Mouse (Mus musculus) v-Abl transformed pro-B cells (cell line): Measurements from ENCODE around the gene Hist1h2be.

Source experiments
- in situ Hi-C, 2 experiments: fragments of 400-800 bp; cut with MboI; formaldehyde crosslinking; loops; one replicate each; pipeline ENCODE4 v1.15.1; 2025; ENCODE audit not compliant: unreplicated experiment in 2 of 2

The Hist1h2be gene

DNA sequence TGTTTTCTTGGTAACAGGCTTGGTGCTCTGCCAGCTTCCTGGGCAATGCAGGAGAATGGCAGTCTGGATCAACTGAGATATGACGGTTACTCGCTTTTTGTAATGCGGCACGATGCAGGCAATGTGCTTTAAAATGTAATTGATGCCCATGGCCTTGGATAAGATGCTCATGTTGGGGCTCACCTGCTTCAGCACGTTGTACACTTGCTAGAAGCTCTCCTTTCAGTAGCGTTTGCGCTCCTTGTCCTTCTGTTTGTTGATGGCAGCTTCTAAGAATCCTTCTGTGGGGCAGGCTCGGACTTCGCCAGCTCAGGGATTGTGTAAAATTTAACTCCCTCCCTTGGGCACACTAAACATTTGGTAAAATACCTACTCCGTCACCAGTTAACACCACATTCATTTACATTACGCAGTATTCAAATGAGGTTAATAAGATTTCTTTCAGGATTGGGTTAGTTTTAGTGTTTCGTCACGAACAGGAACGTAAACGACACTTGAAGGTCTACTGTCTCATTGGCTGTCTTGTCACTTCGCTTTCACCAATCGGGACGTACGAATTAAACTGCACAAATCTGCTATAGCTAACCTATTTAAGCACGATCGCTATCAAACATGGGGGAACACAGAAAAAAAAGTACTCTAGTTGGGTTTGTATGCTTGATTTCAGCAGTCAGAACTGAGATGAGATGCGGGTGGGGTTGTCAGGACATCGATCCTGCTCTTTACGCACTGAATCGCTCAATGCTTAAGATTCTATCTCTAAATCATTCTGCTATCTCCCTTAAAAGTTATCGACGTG is at the start of gene Hist1h2be:
Hist1h2be (minus strand) TSS at position 392 of the 799 bp plus-strand sequence.
- in situ Hi-C loops = loop anchor here (5.0 to 10.0 kb wide), 4 partner anchors 34 to 1796 kb away; partner anchors contain the start of gene Hist1h1c (in 2 of the 2)

DNA sequence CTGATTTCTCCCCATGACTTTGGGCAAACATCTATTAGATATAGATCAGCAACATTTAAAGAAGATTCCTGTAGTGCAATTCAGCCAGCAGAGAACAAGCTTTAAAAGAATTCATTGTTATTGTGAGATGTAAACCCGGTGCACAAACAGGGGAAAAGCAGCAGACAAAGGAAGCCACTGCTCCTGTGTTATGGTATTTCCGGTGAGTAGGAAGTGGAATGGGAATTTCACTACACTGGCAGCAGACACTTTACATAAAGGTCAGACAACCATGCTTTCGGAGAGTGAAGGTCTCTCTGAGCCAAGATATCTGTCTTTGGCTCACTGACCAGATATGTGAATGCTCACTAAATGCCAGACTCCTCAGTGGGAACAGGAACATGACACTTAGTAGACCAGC is 41.6 kb upstream of the Hist1h2be start:
- in situ Hi-C loops = no loop called here

DNA sequence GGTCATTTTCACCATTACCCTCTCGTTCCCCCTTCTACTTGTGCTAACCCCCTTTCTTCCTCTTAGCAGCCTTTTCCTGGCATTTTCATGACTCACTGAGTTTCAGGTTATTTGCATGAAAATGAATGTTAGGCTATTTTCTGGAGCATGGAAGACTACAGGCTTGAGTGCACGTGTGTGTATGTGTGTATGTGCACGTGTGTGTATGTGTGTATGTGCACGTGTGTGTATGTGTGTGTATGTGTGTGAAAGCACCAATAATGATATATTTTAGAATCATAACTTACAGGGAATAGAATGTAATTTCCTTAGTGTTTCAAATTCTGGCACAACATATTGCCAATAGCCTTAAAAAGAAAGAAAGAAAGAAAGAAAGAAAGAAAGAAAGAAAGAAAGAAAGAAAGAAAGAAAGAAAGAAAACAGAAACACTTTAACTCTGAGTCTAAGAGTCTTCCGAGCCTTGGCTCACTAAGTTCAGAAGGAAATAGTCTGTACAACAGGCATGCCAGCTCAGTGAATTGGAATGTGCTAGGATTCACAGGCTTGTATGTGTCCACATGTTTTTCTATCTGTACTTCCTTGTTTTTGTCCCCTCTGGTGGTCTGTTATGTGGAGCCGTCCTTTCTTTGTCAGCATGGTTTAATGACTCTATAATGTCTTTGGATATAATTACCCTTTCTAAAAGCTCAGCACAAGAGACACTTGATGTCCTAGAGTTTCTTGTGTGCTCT is 38.9 kb upstream of the Hist1h2be start:
- in situ Hi-C loops = no loop called here

DNA sequence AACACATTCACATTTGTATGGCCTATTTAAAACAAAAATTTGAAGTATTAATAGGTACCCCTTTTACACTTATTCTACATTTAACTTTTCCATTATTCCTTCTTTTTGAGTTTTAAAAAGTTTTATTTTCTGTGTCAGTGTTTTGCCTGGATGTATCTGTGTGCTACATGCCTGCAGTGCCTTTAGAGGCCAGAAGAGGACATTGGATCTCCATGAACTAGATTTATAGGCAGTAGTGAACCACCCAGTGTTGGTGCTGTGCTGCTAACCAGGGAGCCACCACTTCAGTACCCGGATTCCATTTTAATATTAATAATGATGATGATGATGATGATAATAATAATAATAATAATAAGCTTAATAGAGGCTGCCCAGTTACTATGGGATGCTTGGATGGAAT is 9.7 kb upstream of the Hist1h2be start:
- in situ Hi-C loops = loop anchor here (5.0 kb wide), 1 partner anchor 52 kb away; the partner anchor contains the start of genes Hist1h2ac (in 2 of the 2) and Hist1h2bc (in 2 of the 2)

DNA sequence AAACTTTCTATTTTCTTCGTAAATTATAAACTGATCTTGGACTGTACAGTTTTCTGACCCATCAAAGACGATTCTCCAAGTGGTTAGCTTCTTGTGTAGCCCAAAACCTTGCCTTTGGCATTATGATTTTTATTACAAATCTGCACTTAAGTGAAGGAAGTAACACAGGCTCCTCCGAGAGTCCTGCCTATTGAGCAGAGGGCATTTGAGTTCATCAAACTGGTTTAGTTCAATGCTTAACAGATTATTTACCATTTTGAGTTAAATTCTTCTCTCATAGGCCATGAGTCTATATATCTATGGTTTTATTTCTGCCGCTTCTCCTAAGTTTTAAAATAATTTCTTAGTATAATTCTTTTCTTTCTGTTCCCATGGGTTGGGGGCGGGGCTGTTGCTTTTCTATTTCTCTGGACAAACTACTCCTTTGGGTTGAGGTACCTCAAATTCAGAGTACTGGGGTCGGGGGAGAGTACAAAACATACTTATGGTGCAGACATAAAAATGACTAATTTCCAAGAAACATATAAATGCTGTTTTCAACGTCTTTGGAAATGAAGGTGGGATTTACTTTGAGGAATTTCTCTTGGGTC is 2.0 kb upstream of the Hist1h2be start:
- in situ Hi-C loops = loop anchor here (5.0 to 10.0 kb wide), 4 partner anchors 36 to 1798 kb away; partner anchors contain the start of gene Hist1h1c (in 2 of the 2)

DNA sequence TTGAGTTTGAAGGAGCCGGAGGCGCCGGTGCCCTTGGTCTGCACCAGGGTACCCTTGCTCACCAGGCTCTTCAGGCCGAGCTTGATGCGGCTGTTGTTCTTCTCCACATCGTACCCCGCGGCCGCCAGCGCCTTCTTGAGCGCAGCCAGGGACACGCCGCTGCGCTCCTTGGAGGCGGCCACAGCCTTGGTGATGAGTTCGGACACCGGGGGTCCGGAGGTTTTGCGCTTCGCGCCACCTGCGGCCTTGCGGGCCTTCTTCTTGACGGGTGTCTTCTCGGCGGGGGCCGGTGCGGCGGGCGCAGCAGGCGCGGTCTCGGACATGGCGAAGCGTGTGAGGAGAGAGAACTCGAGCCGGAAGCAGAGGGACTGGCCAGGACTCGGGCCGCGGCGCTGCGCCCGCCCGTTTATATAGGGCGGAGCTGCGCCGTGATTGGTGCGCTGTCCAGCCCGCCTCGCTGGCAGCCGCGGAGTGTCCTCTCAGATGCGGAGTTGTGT is 1.3 kb upstream of the Hist1h2be start, which contains the start of gene Hist1h1e:
Hist1h1e (minus strand) TSS at position 384 of the 497 bp plus-strand sequence.
- in situ Hi-C loops = loop anchor here (5.0 to 10.0 kb wide), 4 partner anchors 35 to 1797 kb away; partner anchors contain the start of gene Hist1h1c (in 2 of the 2)

DNA sequence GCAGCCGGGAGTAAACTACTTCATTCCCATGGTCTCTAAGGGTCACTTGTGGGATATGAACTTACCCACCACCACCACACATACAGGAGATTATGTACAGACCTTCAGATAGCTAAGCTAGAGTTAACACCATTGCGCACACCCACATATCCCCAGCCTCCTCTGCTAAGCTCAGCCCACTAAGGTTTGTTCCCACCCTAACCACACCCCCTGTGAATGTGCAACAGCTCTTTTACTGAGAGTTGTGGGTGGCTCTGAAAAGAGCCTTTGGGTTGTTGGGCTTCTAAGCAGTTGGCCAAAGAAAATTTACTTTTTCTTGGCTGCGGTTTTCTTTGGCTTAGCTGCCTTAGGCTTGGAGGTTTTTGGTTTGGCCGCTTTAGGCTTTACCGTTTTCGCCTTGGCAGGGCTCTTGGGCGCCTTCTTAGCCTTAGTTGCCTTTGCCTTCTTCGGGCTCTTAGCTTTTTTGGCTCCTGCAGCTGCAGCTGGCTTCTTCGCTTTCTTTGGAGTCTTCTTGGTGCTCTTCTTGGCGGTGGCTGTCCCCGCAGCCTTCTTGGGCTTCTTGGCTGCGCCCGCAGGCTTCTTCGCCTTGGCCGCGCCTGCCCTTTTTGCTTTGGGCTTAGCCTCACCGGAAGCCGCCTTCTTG is 729 bp upstream of the Hist1h2be start:
- in situ Hi-C loops = loop anchor here (5.0 to 10.0 kb wide), 4 partner anchors 34 to 1797 kb away; partner anchors contain the start of gene Hist1h1c (in 2 of the 2)

DNA sequence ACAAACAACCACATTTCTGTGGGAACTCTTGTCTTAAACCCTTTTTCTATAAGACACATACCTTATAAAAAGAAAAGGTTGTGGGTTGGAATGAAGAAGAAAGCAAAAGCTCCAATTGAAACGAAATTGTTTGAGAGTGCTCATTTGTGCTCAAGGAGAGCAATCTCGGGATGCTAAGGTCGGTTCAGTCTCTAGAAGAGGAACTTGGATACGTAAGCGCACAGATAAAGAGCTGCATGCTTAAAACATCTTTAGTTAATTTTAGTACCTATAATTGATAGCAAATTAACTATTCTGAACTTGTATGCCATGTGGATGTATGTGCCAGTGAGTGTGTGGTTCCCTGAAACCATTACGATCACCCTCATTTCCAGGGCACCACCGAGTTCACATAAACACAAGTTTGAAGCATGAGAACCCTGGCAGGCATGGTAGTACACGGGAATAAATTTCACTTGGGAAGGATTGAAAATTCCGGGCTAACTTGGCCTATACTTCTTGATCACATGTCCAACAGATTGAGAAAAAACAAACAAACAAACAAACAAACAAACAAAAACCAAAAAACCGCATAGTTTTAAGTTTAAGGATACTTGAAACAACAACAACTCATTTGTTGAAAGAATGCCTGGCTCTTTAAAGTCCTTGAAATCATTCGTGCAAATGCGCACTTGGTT is 730 bp downstream of the Hist1h2be start:
- in situ Hi-C loops = loop anchor here (5.0 to 10.0 kb wide), 4 partner anchors 33 to 1795 kb away; partner anchors contain the start of gene Hist1h1c (in 2 of the 2)

DNA sequence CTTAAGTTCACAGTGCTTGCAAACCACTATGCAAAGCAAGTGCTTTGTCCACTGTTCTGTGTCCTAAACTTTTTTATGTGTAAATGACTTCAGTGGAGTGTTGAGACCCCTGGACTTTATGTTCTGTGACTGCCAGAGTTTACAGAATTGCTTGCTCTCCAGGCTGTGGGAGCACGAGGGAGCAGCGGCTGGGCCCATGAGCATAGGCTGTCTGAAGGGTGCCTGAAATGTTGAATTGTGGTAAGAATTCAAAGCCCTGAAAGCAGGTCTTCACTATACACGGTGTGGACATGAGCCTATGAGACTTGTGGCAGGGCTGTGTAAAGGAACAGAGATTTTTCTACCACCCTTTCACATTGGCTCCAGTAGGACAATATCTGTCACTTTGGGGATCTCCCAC is 9.3 kb downstream of the Hist1h2be start:
- in situ Hi-C loops = no loop called here

DNA sequence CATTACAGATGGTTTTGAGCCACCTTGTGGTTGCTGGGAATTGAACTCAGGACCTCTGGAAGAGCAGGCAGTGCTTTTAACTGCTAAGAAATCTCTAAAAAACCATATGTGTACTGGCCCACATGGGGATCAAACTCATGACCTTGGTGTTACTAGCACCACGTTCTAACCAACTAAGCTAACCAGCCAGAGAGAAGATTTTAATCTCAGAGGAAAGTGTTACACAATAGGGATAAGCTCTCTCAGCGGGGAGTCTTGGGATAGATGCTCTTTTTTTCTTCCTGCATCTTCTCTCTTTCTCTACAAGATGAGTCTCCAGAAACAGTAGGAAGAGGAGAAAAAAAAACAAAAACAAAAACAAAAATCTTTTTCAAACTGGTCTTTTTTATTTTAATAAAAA is 10.5 kb downstream of the Hist1h2be start:
- in situ Hi-C loops = no loop called here

DNA sequence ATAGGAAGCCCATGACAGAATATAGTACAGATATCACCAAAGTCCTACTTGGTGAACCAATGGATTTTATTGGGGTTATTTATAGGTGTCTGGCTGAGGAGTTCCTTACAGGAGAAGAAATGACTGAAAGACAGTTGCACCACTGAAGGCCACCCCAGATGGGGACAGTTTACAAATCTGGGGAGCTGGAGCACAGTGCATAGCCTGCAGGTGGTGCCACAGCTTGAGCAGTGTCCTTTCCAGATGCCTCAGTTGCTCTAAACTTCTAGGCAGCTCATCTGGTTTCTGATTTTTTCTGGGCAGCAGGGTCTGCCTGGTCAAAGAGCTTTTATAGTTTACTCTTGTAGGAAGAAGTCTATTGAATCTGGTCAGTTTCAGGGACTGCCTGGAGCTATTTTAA is 11.1 kb downstream of the Hist1h2be start:
- in situ Hi-C loops = no loop called here

DNA sequence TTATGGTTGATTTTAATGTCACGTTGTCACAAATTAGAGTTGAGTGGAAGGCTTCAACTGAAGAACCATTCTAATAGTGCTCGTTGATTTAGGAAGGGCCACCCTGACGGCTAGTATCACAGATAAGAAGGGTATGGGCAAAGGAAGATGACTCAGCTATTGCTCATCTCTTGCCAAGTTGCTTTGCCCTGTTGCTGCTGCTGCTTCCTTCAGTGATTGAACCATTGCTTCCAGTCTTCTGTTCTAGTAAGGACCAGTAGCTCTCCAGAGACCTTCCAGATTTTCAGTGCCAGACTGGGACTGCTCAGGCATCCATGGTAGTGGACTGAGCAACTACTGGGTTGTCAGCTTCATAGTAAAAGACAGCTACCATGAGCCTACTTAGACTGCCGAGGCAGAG is 11.7 kb downstream of the Hist1h2be start:
- in situ Hi-C loops = no loop called here

DNA sequence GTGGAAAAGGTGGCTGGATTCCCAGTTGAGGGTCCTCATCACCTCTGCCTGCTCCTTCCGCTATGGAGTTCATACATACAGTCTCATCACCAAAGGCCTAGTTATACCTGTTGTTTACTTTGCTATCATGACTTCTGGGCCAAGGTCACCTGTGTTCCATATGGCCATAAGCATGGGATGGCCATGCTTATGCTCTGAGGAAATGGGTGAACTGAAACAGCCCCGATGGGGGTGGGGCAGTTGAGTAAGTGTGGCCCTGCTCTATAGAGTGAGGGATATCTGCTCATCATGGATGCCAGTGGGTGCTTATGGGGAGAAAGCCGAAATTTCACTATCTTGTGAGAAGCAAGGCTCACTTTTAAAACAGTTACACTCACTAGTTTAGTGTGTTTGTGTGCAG is 15.9 kb downstream of the Hist1h2be start:
- in situ Hi-C loops = no loop called here

DNA sequence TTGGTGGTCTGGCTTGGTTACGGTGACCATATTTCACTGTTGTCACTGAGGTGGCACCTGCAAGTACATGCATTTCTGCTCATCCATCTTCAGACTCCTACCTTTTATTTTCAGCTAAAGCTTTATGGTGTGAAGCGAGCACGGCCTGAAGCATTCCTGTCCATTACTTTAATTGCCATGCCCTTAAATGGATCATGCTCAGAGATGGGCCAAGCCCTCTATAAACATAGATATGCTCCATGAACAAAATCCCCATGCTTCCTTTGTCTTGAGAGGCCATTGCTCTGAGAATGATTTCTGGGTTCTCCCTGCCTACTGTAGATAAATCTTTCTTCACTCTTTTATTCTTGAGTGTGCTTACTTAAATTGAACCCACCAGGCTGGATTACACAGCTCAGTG is 16.5 kb downstream of the Hist1h2be start:
- in situ Hi-C loops = no loop called here

DNA sequence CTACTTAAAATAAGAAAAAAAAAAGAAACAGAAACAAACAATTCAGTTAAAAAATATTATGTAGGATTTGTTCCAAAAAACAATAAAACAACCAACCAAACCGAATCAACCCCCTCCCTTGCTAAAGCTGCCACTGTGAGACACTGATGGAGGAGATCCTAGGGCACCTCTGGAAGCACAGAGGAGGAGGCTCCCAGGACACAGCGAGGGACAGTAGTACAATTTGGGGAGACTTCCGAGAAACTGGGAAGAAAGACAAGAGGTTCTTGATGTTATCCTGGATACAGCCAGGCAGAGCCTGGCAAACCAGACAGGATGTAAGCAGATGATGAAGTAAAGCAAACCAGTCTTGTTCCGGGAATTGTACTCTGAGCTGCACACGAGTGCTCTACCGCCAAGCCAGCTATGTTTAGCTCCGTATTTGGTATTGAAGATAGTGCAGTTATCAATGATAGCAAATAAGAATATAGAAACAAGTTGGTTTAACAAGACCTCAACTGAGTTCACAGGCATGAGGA is 17.7 kb downstream of the Hist1h2be start:
- in situ Hi-C loops = no loop called here

DNA sequence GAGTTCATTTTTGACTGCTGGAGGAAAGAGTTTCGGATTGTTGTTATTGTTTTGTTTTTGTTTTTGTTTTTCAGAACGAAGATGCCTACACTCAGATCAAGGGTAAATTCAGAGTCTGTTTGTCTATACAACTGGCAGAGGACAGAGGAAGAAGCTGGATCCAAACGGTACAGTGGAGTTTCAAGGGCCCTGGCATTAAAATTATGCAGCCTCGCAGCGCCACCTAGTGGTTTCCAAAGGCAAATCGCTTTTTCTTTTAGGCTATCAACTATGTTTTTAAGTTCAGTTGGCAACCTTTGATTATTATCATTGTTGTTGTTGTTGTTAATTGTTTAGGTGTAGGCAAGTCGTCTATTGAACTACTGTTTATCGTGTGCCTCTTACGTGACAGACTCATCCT is 23.0 kb downstream of the Hist1h2be start:
- in situ Hi-C loops = loop anchor here (10.0 to 25.0 kb wide), 4 partner anchors 173 to 1811 kb away; partner anchors contain the start of genes Hist1h2ah (in 2 of the 2), Hist1h2bk (in 2 of the 2), Abt1 (in 1 of the 2) and Hist1h1b (in 1 of the 2)

DNA sequence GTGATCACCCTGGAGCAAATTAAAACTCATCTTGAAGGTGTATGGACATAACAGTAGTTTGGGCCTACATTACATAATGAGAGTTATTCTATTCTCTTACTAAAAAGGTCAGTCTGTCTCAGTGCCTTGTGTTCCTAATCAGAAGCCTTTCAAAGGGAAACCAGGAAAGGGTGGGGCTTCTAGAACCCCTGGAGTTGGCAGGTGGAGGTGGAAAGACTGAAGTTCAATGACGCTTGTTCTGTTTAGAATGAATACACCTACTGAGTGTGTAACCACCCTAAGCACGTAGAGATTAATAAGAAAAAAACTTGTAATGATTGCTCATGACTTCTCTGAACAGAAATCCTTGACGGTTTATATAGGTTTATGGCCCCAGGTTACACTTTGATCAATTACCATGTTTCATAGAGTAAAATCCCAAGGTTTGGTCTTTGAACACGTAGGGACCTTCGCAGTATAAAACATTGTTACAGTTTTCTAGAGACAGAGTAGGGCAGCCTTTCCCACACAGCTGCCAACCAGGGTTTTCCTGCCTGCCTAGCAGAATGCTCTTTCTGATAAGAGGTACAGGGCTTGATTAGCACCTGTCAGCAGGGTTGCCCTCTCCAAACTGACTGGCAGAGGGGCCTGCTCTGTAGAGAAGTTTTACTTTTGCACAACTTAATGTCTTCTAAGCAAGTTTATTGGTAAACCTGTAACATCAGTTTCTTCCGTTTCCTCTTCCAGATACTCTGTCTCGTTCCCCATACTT is 25.1 kb downstream of the Hist1h2be start:
- in situ Hi-C loops = loop anchor here (10.0 to 25.0 kb wide), 4 partner anchors 171 to 1808 kb away; partner anchors contain the start of genes Hist1h2ah (in 2 of the 2), Hist1h2bk (in 2 of the 2), Abt1 (in 1 of the 2) and Hist1h1b (in 1 of the 2)

DNA sequence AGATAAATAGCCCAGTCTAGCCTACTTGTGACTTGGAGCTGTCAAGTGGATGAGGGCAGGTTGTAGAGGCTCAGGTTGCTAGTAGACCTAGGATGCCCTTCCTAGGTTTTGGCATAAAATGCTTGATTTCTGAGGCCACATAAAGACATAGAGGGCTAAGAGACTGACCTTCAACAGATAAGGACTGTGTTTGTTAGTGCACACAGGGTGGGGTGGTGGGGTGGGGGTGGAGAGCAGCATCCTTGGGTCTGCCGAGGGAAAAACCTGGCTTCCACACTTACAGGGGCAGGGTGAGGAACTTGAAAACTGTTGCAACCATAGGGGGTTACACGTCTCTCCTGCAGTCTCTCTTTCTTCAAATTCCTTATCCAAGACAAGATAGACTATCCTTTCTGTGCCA is 25.7 kb downstream of the Hist1h2be start:
- in situ Hi-C loops = loop anchor here (10.0 to 25.0 kb wide), 4 partner anchors 170 to 1808 kb away; partner anchors contain the start of genes Hist1h2ah (in 2 of the 2), Hist1h2bk (in 2 of the 2), Abt1 (in 1 of the 2) and Hist1h1b (in 1 of the 2)
